Mouse (Mus musculus): ENCODE measurements around the gene Mical2.

GRCm38 (mm10) chr7:112330935-112331334 is 105.3 kb downstream of the Mical2 start:
- TF ChIP-seq TAL1 (IDR thresholded peaks at IDR 0.05; ENCODE audit: low read length) (no peak), GATA1 (IDR thresholded peaks at IDR 0.05; ENCODE audit: low read length) (no peak)

Measured in erythroblast, embryonic 14.5 days (primary cell).